In genomic region chr7:70690845-70691244, GRCm38 (mm10) we compare ENCODE assay signal across 22 mouse cellular contexts.
DNase-seq lines count a peak whose midpoint lies in the region; ATAC-seq and TF ChIP-seq lines count a peak whose summit lies in the region.
"Had no signal": no experiment of that assay in that cellular context is flagged by ENCODE, and none has a peak within 500 bp of the region (broad histone marks: within the 10 kb centered on the region; RNA-seq: fewer than 3 reads in every experiment).

No protein-coding gene starts in this region.

- DNase-seq in heart, adult 11 months: peak; percentile 73
- DNase-seq in heart, postnatal 4 days: no peak
- peak; percentile 12 for DNase-seq in intestine, embryonic 14.5 days (ENCODE audit: low spot score)
- DNase-seq in liver, adult 2 months (ENCODE audit: extremely low read depth, low read depth, low spot score): peak; percentile 2
- no peak for DNase-seq in liver, embryonic 11.5 days (ENCODE audit: low spot score)
- no peak for DNase-seq in B cell, adult 2 months
- DNase-seq: adrenal gland, adult 2 months; adrenal gland, adult 8-10 months; adrenal gland, postnatal 10 days; adrenal gland, postnatal 14 days; adrenal gland, postnatal 25 days; adrenal gland, postnatal 36 days; cerebellum, adult 11 months; cerebellum, adult 11-12 months; cerebellum, adult 18-20 months had no signal

- no peak overlapping the region for H3K9ac ChIP-seq in intestine, embryonic 14.5 days (ENCODE audit: low read length)
- no peak overlapping the region for H3K9ac ChIP-seq in intestine, embryonic 16.5 days (ENCODE audit: low read depth, low read length)
- H3K9ac ChIP-seq in liver, adult 2 months (ENCODE audit: low read depth, low read length): no peak overlapping the region
- no peak overlapping the region for H3K9ac ChIP-seq in liver, embryonic 11.5 days (ENCODE audit: low read depth, low read length)

- H3K9me3 ChIP-seq in intestine, embryonic 14.5 days (ENCODE audit: control insufficient read depth, low read length): no peaks in the 10 kb centered on the region
- H3K9me3 ChIP-seq in intestine, embryonic 16.5 days (ENCODE audit: control insufficient read depth, low read length): no peaks in the 10 kb centered on the region
- H3K9me3 ChIP-seq in liver, embryonic 11.5 days (ENCODE audit: control insufficient read depth, low read length): no peaks in the 10 kb centered on the region

- no peaks in the 10 kb centered on the region for H3K36me3 ChIP-seq in intestine, embryonic 14.5 days (ENCODE audit: control insufficient read depth, insufficient read depth, low read length)
- no peaks in the 10 kb centered on the region for H3K36me3 ChIP-seq in intestine, embryonic 16.5 days (ENCODE audit: control insufficient read depth, insufficient read depth, low read length)
- no peaks in the 10 kb centered on the region for H3K36me3 ChIP-seq in liver, adult 2 months (ENCODE audit: control insufficient read depth, insufficient read depth, low read length)
- no peaks in the 10 kb centered on the region for H3K36me3 ChIP-seq in liver, embryonic 11.5 days (ENCODE audit: control insufficient read depth, insufficient read depth, low read length)
- H3K36me3 ChIP-seq: G1E had no signal

- no peaks in the 10 kb centered on the region for H3K27me3 ChIP-seq in intestine, embryonic 14.5 days (replicated peaks; ENCODE audit: control insufficient read depth, insufficient read depth, low read length)
- H3K27me3 ChIP-seq in intestine, embryonic 16.5 days (replicated peaks; ENCODE audit: control insufficient read depth, insufficient read depth, low read length): no peaks in the 10 kb centered on the region
- no peaks in the 10 kb centered on the region for H3K27me3 ChIP-seq in liver, adult 2 months (ENCODE audit: control insufficient read depth, insufficient read depth, low read length)
- H3K27me3 ChIP-seq in liver, embryonic 11.5 days (replicated peaks; ENCODE audit: control insufficient read depth, insufficient read depth, low read length): no peaks in the 10 kb centered on the region
- H3K27me3 ChIP-seq: CH12.LX, Patski had no signal

- WGBS in intestine, embryonic 14.5 days: 90% methylated on average over 7 of the region's 7 CpGs
- 92% methylated on average over 7 of the region's 7 CpGs for WGBS in intestine, embryonic 16.5 days
- WGBS in liver, adult 2 months: 68% methylated on average over 7 of the region's 7 CpGs
- WGBS in liver, embryonic 11.5 days: 74% methylated on average over 7 of the region's 7 CpGs

- ATAC-seq in intestine, embryonic 14.5 days (replicated peaks; ENCODE audit: low FRiP score, low TSS enrichment, low read depth): no peak
- no peak for ATAC-seq in intestine, embryonic 16.5 days
- no peak for ATAC-seq in liver, embryonic 11.5 days (replicated peaks; ENCODE audit: low FRiP score)
- 0 out of 2 replicates have a peak, but pooled peaks have one; percentile 32 for ATAC-seq in common myeloid progenitor, adult 5-6 weeks (replicated peaks; ENCODE audit: low read depth, poor library complexity, severe bottlenecking)
- ATAC-seq: activated CD4-positive, CD25-positive, alpha-beta regulatory T cell, adult 4 months; CD4-positive, CD25-positive, alpha-beta regulatory T cell, adult 4 months; Patski had no signal

- no peak overlapping the region for H3K4me3 ChIP-seq in intestine, embryonic 14.5 days (ENCODE audit: low read depth, low read length)
- no peak overlapping the region for H3K4me3 ChIP-seq in intestine, embryonic 16.5 days (ENCODE audit: low read length)
- no peak overlapping the region for H3K4me3 ChIP-seq in liver, adult 2 months (ENCODE audit: insufficient read depth, low read depth, low read length)
- H3K4me3 ChIP-seq in liver, embryonic 11.5 days (ENCODE audit: low read depth, low read length): no peak overlapping the region

- no peaks in the 10 kb centered on the region for H3K79me2 ChIP-seq in liver, adult 2 months (ENCODE audit: control insufficient read depth, insufficient read depth, low read length)

- TF ChIP-seq CTCF in liver, adult 2 months (IDR thresholded peaks at IDR 0.05; ENCODE audit: low read depth, low read length): no peak

- H3K4me1 ChIP-seq in intestine, embryonic 14.5 days (replicated peaks; ENCODE audit: control insufficient read depth, insufficient read depth, low read length): no peaks in the 10 kb centered on the region
- no peaks in the 10 kb centered on the region for H3K4me1 ChIP-seq in intestine, embryonic 16.5 days (ENCODE audit: control insufficient read depth, insufficient read depth, low read length)
- H3K4me1 ChIP-seq in liver, adult 2 months (ENCODE audit: control insufficient read depth, insufficient read depth, low read length): no peaks in the 10 kb centered on the region
- no peaks in the 10 kb centered on the region for H3K4me1 ChIP-seq in liver, embryonic 11.5 days (replicated peaks; ENCODE audit: control insufficient read depth, insufficient read depth, low read length)

- no peak overlapping the region for H3K4me2 ChIP-seq in intestine, embryonic 14.5 days (ENCODE audit: low read length)
- no peak overlapping the region for H3K4me2 ChIP-seq in intestine, embryonic 16.5 days (ENCODE audit: low read depth, low read length)
- H3K4me2 ChIP-seq in liver, embryonic 11.5 days: no peak overlapping the region

- H3K27ac ChIP-seq in intestine, embryonic 14.5 days (ENCODE audit: low read depth): no peak overlapping the region
- no peak overlapping the region for H3K27ac ChIP-seq in intestine, embryonic 16.5 days (ENCODE audit: low read length)
- no peak overlapping the region for H3K27ac ChIP-seq in liver, adult 2 months (replicated peaks; ENCODE audit: insufficient read depth, low read depth, low read length)
- H3K27ac ChIP-seq in liver, embryonic 11.5 days (ENCODE audit: low read depth, low read length): no peak overlapping the region

- TF ChIP-seq POLR2A in liver, adult 2 months (IDR thresholded peaks at IDR 0.05; ENCODE audit: extremely low read depth, insufficient read depth, low read length): no peak

Comparison
In these comparisons a context has a peak if more than half of its experiments do, and no peak if none do; other contexts are left out.
1. DNase-seq: peak in heart, adult 11 months (single experiment), intestine, embryonic 14.5 days (single experiment) and liver, adult 2 months (single experiment); none in heart, postnatal 4 days (single experiment), liver, embryonic 11.5 days (single experiment) and B cell, adult 2 months (0 of 2).